Mouse (Mus musculus): ENCODE results near the gene Fut8.

DNA sequence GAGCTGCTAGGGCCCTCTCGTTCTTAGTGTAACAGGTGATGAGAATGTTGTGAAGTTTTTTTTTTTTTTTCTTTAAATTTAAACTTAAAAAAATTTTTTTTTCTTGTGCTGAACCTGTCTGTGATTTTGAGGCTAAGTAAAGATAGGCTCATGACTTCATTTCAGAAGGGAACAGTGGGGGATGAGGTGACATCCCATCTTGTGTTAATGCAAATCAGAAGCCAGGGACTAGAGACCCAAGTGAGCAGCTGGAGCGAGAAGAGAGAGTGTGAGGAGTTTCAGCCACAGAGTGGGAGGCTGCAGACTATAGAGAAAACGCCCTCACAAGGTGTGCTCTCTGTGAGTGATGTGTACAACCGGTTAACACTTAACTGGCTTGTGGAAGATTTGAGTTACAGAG lies 2.0 kb upstream of the Fut8 start:
- TF ChIP-seq FLI1 (IDR thresholded peaks at IDR 0.05; ENCODE audit: low read length) (no peak), GATA1 (IDR thresholded peaks at IDR 0.05; ENCODE audit: borderline replicate concordance, low read length) (no peak)
